Mouse (Mus musculus): ENCODE data around the gene Gm10260.

DNA sequence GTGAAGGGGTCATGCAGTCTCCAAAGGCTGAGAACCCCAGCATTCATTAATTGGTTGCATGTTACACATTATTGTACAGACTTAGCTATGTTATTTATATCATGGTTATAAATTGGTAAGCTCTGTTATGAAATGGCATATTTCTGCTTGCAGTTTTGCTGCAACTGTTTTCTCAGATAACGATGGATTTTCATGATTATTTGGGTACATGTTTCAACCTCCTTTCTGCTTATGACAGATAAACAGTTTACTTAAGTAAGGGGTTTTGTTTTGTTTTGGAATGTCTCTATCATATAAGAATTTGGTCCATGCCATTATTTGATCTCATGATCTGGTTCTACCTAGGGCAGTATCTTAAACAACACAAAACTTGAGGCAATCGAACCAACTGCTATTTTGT lies 5.5 kb upstream of the Gm10260 start:
- TF ChIP-seq MAX (IDR thresholded peaks at IDR 0.05; ENCODE audit: low read depth) (no peak), POLR2AphosphoS2 (IDR thresholded peaks at IDR 0.05; ENCODE audit: insufficient read length, low read depth) (no peak), REST (IDR thresholded peaks at IDR 0.05; ENCODE audit: insufficient read depth, insufficient read length) (no peak), TCF12 (IDR thresholded peaks at IDR 0.05; ENCODE audit: insufficient read depth, poor library complexity, severe bottlenecking) (no peak), POLR2A (IDR thresholded peaks at IDR 0.05; ENCODE audit: insufficient read length, low read depth) (no peak), MYOG (IDR thresholded peaks at IDR 0.05; ENCODE audit: control insufficient read depth in 1 of 3, insufficient read depth in 1 of 3, insufficient read length in 2 of 3, low read depth in 2 of 3) (no peak), TCF3 (IDR thresholded peaks at IDR 0.05; ENCODE audit: insufficient read length, low read depth) (no peak), CEBPB (IDR thresholded peaks at IDR 0.05; ENCODE audit: insufficient read depth, poor library complexity, severe bottlenecking) (no peak), E2F4 (IDR thresholded peaks at IDR 0.05; ENCODE audit: insufficient read depth) (no peak)

All from myocyte (in vitro differentiated cells).